Mouse (Mus musculus) adrenal gland, postnatal 25 days (tissue): ENCODE measurements at regions not wholly inside any gene's neighbourhood (a gene's known extent, or its start where the extent isn't known, plus 50 kb on each side); places are given as distances from the start of the nearest gene placed in this dataset.

ENCODE experiments used
- DNase-seq: peaks from one replicate; pipeline ENCODE4 v3.0.0; 2021; ENCODE audit warnings: mixed read lengths

- peak; percentile 35 for DNase-seq
These were observed 135.0 kb downstream of the Cemip2 start for GRCm38 (mm10) chr19:21913005-21913670.

- no peak for DNase-seq
These were observed 135.8 kb downstream of the Cemip2 start for GRCm38 (mm10) chr19:21913748-21914611.

- DNase-seq = no peak
These were observed 136.5 kb downstream of the Cemip2 start for GRCm38 (mm10) chr19:21914658-21915057.

DNA sequence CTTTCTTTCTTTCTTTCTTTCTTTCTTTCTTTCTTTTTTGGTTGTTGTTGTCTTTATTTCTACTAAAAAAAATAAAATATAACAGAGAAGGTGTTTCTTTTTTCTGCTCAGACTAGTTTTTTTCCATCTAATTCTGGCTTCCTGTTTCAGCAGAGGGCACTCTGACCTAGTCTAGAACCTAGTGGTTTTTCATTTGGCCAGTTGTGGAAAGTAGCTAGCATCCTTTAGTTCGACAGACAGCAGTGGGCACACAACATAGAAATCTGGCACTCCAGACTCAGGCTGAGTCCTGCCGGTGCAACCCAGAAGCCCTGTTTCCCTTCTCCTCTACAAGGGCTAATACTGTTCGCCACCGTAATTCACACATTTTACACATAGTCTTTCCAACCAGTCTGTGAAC lies 140.0 kb downstream of the Cemip2 start:
- no peak for DNase-seq

DNA sequence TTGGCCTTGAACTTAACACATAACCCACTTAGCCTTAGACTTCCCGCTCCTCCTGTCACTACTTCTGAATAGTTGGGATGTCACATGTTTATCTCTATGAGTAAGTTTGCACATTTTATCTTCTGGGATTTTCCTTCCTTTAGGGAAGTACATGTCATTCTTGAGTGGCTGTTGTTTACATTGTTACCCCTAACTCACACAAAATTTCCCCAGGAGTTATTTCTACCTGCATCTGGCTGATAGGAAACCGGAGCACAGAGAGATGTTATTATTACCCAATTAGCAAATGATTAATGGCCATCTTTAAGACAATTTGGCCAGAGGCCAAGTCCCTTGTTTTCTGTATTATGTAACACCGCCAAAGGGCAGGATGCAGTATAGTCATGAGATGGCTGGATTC lies 140.9 kb downstream of the Cemip2 start:
- no peak for DNase-seq

GRCm38 (mm10) chr19:21940114-21940513 lies 162.0 kb downstream of the Cemip2 start:
- no peak for DNase-seq

DNA sequence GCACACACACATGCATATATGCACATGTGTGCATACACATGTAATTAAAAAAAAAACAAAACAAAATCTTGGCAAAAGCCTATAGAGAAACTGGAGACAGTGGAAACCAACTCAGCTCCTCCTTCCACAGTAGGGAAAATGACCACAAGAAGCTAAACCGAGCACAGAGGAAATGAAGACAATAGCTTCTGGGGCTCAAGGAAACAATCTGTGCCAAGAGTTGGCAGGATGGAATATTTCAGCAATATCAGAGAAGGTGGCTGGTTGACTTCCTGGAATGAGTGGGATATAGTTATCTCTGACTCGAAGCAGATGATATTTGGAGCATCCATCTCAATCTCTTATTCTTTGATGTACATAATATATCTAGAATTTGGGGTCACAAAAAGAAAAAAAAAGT lies 163.6 kb downstream of the Cemip2 start:
- no peak for DNase-seq

GRCm38 (mm10) chr19:21942286-21942685 lies 164.1 kb downstream of the Cemip2 start:
- DNase-seq = no peak

- DNase-seq = peak; percentile 41
These were observed 165.3 kb downstream of the Cemip2 start for GRCm38 (mm10) chr19:21943407-21943806.

GRCm38 (mm10) chr19:21946262-21946922 lies 168.2 kb downstream of the Cemip2 start:
- DNase-seq = no peak

- DNase-seq = no peak
These were observed 169.9 kb downstream of the Cemip2 start for GRCm38 (mm10) chr19:21948030-21948429.

GRCm38 (mm10) chr19:21962635-21963034 lies 176.2 kb upstream of the Trpm3 start:
- DNase-seq = no peak

GRCm38 (mm10) chr19:21989857-21990256 lies 149.0 kb upstream of the Trpm3 start:
- no peak for DNase-seq

- no peak for DNase-seq
These were observed 147.9 kb upstream of the Trpm3 start for GRCm38 (mm10) chr19:21990970-21991369.

- DNase-seq = no peak
These were observed 147.4 kb upstream of the Trpm3 start for GRCm38 (mm10) chr19:21991413-21991812.

DNA sequence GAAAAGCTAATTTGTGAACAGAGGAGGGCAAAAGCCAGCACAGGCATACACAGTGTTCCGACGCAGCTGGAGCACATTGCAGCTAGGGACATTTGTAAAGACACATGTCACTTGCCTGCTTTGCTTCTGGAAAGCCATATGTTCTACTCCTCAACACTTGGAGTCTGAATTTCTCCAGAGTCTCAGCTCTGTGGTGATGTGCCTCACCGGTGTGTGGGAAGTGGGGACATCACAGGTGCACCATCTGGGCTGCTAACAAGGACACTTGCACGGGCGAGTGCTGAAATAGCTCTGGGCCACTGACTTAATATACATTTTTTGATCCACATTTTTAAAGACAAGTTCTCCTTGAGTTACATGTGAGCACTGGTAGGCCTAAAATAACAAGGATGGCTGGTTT lies 139.2 kb upstream of the Trpm3 start:
- no peak for DNase-seq

- no peak for DNase-seq
These were observed 130.6 kb upstream of the Trpm3 start for GRCm38 (mm10) chr19:22008053-22008935.

GRCm38 (mm10) chr19:22010239-22010638 lies 128.6 kb upstream of the Trpm3 start:
- no peak for DNase-seq

DNA sequence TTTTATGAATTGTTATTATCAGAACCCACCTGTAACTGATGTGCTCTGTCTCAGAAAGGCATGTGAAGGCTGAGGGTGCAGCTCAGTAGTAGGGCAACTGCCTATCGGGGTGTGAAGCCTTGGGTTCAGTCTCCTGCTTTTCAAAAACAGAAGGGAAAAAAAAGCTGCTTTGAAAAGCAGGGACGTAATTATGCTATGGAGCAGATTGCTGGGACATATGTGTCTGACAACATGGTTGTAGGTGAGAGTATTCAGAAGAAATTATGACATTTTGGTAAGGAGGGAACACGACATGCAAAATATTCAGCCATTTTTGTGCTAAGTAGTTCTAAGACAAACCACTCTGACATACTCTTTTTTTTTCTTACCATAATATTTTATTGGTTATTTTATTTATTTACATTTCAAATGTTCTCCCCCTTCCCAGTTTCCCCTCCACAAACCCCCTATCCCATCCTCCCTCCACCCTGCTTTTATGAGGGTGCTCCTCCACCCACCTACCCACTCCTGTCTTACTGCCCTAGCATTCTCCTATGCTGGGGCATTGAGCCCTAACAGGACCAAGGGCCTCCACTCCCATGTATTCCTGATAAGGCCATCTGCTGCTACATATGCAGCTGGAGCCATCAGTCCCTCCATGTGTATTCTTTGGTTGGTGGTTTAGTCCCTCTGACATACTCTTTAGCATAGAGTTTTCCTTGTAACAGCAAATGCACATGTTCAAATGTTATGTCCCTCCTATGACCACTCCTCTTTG lies 122.8 kb upstream of the Trpm3 start:
- no peak for DNase-seq

DNA sequence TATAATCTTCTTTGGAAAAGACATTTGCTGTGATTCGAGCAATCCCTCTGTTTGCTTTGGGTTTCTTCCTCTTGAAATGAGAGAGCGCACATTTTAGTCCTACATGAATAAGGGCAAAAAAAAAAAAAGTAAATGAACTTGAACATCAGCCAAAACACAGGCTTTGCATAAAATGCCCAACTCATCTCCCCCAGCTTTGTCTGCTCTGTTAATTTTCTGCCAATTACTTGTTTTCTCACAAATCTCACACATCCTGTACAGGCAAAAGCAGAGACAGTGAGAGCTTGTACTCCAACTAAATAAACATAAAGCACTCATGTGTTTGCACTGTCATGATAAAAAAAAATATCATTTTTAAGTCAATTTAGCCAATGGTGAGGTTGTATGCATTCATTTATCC lies 121.4 kb upstream of the Trpm3 start:
- no peak for DNase-seq

GRCm38 (mm10) chr19:22027577-22027976 lies 111.3 kb upstream of the Trpm3 start:
- DNase-seq = no peak
